Mouse (Mus musculus): ENCODE data around the gene Rapgefl1. TPM values are rescaled to one million over a fixed set of nuclear protein-coding genes. Genes with fewer than 3 reads are reported as not detected.

Rapgefl1 gene
- polyA plus RNA-seq, 1 experiment = 3.5 TPM

DNA sequence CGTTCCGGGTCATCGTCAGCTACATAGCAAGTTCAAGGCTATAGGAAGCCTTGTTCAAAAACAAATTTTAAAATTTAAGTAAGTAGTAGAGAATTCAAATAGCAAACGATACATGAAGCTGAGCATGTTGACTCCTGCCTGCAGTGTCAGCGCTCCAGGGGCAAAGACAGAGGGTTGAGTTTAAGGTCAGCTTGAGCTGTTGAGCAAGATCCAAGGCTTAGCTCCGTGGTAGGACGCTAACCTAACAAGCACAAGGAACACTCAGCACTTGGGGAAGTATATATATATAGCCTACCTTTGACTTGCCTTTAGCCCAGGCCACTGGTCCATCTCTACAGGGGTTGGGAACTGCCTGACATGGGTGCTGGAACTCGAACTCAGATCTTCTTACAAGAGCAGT is 33.3 kb downstream of the Rapgefl1 start:
- Histone ChIP-seq H3K27me3 (ENCODE audit: control insufficient read depth, insufficient read depth, insufficient read length) (no peaks in the 10 kb centered on the region), H3ac (ENCODE audit: control insufficient read depth, insufficient read length) (no peak overlapping the region), H3K36me3 (ENCODE audit: control insufficient read depth, insufficient read depth) (peaks cover 7% of the 10 kb centered on the region), H3K4me3 (no peak overlapping the region), H3K4me2 (ENCODE audit: low read depth) (no peak overlapping the region), H3K79me2 (ENCODE audit: control insufficient read depth, insufficient read depth) (peaks cover 43% of the 10 kb centered on the region)
- no peak for TF ChIP-seq USF1 (IDR thresholded peaks at IDR 0.05; ENCODE audit: low read depth)
- no peak for TF ChIP-seq POLR2A (IDR thresholded peaks at IDR 0.05; ENCODE audit: insufficient read length, low read depth)
- TF ChIP-seq SRF (IDR thresholded peaks at IDR 0.05; ENCODE audit: control insufficient read depth, insufficient read length, low read depth) = no peak
- TF ChIP-seq TCF3 (IDR thresholded peaks at IDR 0.05; ENCODE audit: insufficient read length, low read depth) = no peak
- TF ChIP-seq MYOD1 (IDR thresholded peaks at IDR 0.05; ENCODE audit: control insufficient read depth in 1 of 3, insufficient read length in 2 of 3, low read depth in 2 of 3) = no peak
- no peak for TF ChIP-seq TCF12 (IDR thresholded peaks at IDR 0.05; ENCODE audit: insufficient read depth, poor library complexity, severe bottlenecking)
- no peak for TF ChIP-seq REST (IDR thresholded peaks at IDR 0.05; ENCODE audit: insufficient read depth, insufficient read length)
- TF ChIP-seq CEBPB (IDR thresholded peaks at IDR 0.05; ENCODE audit: insufficient read depth, poor library complexity, severe bottlenecking) = no peak
- TF ChIP-seq E2F4 (IDR thresholded peaks at IDR 0.05; ENCODE audit: insufficient read depth) = no peak
- TF ChIP-seq POLR2AphosphoS2 (IDR thresholded peaks at IDR 0.05; ENCODE audit: insufficient read length, low read depth) = no peak
- no peak for TF ChIP-seq MAX (IDR thresholded peaks at IDR 0.05; ENCODE audit: low read depth)
- TF ChIP-seq MYOG (IDR thresholded peaks at IDR 0.05; ENCODE audit: control insufficient read depth in 1 of 3, insufficient read depth in 1 of 3, insufficient read length in 2 of 3, low read depth in 2 of 3) = no peak

DNA sequence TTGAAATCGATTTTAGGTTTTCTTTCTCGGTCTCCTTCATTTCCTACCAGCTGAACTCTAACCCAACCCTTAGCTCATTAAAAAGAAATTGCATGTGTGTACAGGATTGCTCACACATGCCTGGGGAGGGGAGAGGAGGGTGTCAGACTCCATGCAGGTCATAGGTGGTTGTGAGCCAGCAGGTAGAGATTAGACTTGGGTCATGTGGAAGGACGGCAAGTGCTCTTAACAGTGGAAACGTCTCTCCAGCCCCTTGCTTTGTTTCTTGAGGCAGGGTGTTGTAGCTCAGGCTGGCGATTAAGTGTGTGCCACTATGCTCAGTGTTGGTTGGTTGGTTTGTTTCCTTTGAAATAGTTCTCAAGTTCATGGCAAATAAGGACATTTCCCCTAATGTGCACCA is 34.2 kb downstream of the Rapgefl1 start:
- Histone ChIP-seq H3K27me3 (ENCODE audit: control insufficient read depth, insufficient read depth, insufficient read length) (no peaks in the 10 kb centered on the region), H3K4me2 (ENCODE audit: low read depth) (no peak overlapping the region), H3ac (ENCODE audit: control insufficient read depth, insufficient read length) (no peak overlapping the region), H3K36me3 (ENCODE audit: control insufficient read depth, insufficient read depth) (peaks cover 7% of the 10 kb centered on the region), H3K79me2 (ENCODE audit: control insufficient read depth, insufficient read depth) (peaks cover 40% of the 10 kb centered on the region), H3K4me3 (no peak overlapping the region)
- TF ChIP-seq MYOG (IDR thresholded peaks at IDR 0.05; ENCODE audit: control insufficient read depth in 1 of 3, insufficient read depth in 1 of 3, insufficient read length in 2 of 3, low read depth in 2 of 3) = no peak
- no peak for TF ChIP-seq E2F4 (IDR thresholded peaks at IDR 0.05; ENCODE audit: insufficient read depth)
- TF ChIP-seq TCF12 (IDR thresholded peaks at IDR 0.05; ENCODE audit: insufficient read depth, poor library complexity, severe bottlenecking) = no peak
- TF ChIP-seq REST (IDR thresholded peaks at IDR 0.05; ENCODE audit: insufficient read depth, insufficient read length) = no peak
- no peak for TF ChIP-seq POLR2AphosphoS2 (IDR thresholded peaks at IDR 0.05; ENCODE audit: insufficient read length, low read depth)
- no peak for TF ChIP-seq TCF3 (IDR thresholded peaks at IDR 0.05; ENCODE audit: insufficient read length, low read depth)
- TF ChIP-seq CEBPB (IDR thresholded peaks at IDR 0.05; ENCODE audit: insufficient read depth, poor library complexity, severe bottlenecking) = no peak
- no peak for TF ChIP-seq SRF (IDR thresholded peaks at IDR 0.05; ENCODE audit: control insufficient read depth, insufficient read length, low read depth)
- TF ChIP-seq POLR2A (IDR thresholded peaks at IDR 0.05; ENCODE audit: insufficient read length, low read depth) = no peak
- TF ChIP-seq MYOD1 (IDR thresholded peaks at IDR 0.05; ENCODE audit: control insufficient read depth in 1 of 3, insufficient read length in 2 of 3, low read depth in 2 of 3) = no peak
- TF ChIP-seq MAX (IDR thresholded peaks at IDR 0.05; ENCODE audit: low read depth) = no peak
- TF ChIP-seq USF1 (IDR thresholded peaks at IDR 0.05; ENCODE audit: low read depth) = no peak

GRCm38 (mm10) chr11:98871416-98871815 is 34.8 kb downstream of the Rapgefl1 start:
- Histone ChIP-seq H3K27me3 (ENCODE audit: control insufficient read depth, insufficient read depth, insufficient read length) (no peaks in the 10 kb centered on the region), H3K36me3 (ENCODE audit: control insufficient read depth, insufficient read depth) (peaks cover 7% of the 10 kb centered on the region), H3K4me3 (no peak overlapping the region), H3K4me2 (ENCODE audit: low read depth) (no peak overlapping the region), H3K79me2 (ENCODE audit: control insufficient read depth, insufficient read depth) (peaks cover 34% of the 10 kb centered on the region), H3ac (ENCODE audit: control insufficient read depth, insufficient read length) (no peak overlapping the region)
- no peak for TF ChIP-seq MYOG (IDR thresholded peaks at IDR 0.05; ENCODE audit: control insufficient read depth in 1 of 3, insufficient read depth in 1 of 3, insufficient read length in 2 of 3, low read depth in 2 of 3)
- no peak for TF ChIP-seq CEBPB (IDR thresholded peaks at IDR 0.05; ENCODE audit: insufficient read depth, poor library complexity, severe bottlenecking)
- no peak for TF ChIP-seq MAX (IDR thresholded peaks at IDR 0.05; ENCODE audit: low read depth)
- no peak for TF ChIP-seq TCF3 (IDR thresholded peaks at IDR 0.05; ENCODE audit: insufficient read length, low read depth)
- TF ChIP-seq POLR2A (IDR thresholded peaks at IDR 0.05; ENCODE audit: insufficient read length, low read depth) = no peak
- no peak for TF ChIP-seq E2F4 (IDR thresholded peaks at IDR 0.05; ENCODE audit: insufficient read depth)
- TF ChIP-seq TCF12 (IDR thresholded peaks at IDR 0.05; ENCODE audit: insufficient read depth, poor library complexity, severe bottlenecking) = no peak
- TF ChIP-seq POLR2AphosphoS2 (IDR thresholded peaks at IDR 0.05; ENCODE audit: insufficient read length, low read depth) = no peak
- TF ChIP-seq USF1 (IDR thresholded peaks at IDR 0.05; ENCODE audit: low read depth) = no peak
- no peak for TF ChIP-seq MYOD1 (IDR thresholded peaks at IDR 0.05; ENCODE audit: control insufficient read depth in 1 of 3, insufficient read length in 2 of 3, low read depth in 2 of 3)
- no peak for TF ChIP-seq REST (IDR thresholded peaks at IDR 0.05; ENCODE audit: insufficient read depth, insufficient read length)
- TF ChIP-seq SRF (IDR thresholded peaks at IDR 0.05; ENCODE audit: control insufficient read depth, insufficient read length, low read depth) = no peak

GRCm38 (mm10) chr11:98872040-98872439 is 35.5 kb downstream of the Rapgefl1 start:
- no peak overlapping the region for H3K4me3 ChIP-seq
- peaks cover 7% of the 10 kb centered on the region for H3K36me3 ChIP-seq (ENCODE audit: control insufficient read depth, insufficient read depth)
- no peak overlapping the region for H3ac ChIP-seq (ENCODE audit: control insufficient read depth, insufficient read length)
- TF ChIP-seq TCF3 (IDR thresholded peaks at IDR 0.05; ENCODE audit: insufficient read length, low read depth) (no peak), MYOG (IDR thresholded peaks at IDR 0.05; ENCODE audit: control insufficient read depth in 1 of 3, insufficient read depth in 1 of 3, insufficient read length in 2 of 3, low read depth in 2 of 3) (no peak), MAX (IDR thresholded peaks at IDR 0.05; ENCODE audit: low read depth) (no peak), TCF12 (IDR thresholded peaks at IDR 0.05; ENCODE audit: insufficient read depth, poor library complexity, severe bottlenecking) (no peak), MYOD1 (IDR thresholded peaks at IDR 0.05; ENCODE audit: control insufficient read depth in 1 of 3, insufficient read length in 2 of 3, low read depth in 2 of 3) (no peak), SRF (IDR thresholded peaks at IDR 0.05; ENCODE audit: control insufficient read depth, insufficient read length, low read depth) (no peak), USF1 (IDR thresholded peaks at IDR 0.05; ENCODE audit: low read depth) (no peak)
- peaks cover 41% of the 10 kb centered on the region for H3K79me2 ChIP-seq (ENCODE audit: control insufficient read depth, insufficient read depth)
- H3K4me2 ChIP-seq (ENCODE audit: low read depth) = no peak overlapping the region
- H3K27me3 ChIP-seq (ENCODE audit: control insufficient read depth, insufficient read depth, insufficient read length) = no peaks in the 10 kb centered on the region
